Mouse (Mus musculus): ENCODE results near the gene Gm428. TPM values are rescaled to one million over a fixed set of nuclear protein-coding genes. Genes with fewer than 3 reads are reported as not detected.
"Not testable (repeated sequence)": the region's sequence is repeated elsewhere in the genome, so short reads cannot be mapped to it uniquely, and the experiment has no call there.

Gm428 gene
- not detected in 2 replicates for total RNA-seq (2014; fragmentation: Nextera tagmentation)
- total RNA-seq (2017) = 0.27 and 0.41 TPM in 2 replicates
- not detected in 2 replicates for polyA plus RNA-seq (2012)

DNA sequence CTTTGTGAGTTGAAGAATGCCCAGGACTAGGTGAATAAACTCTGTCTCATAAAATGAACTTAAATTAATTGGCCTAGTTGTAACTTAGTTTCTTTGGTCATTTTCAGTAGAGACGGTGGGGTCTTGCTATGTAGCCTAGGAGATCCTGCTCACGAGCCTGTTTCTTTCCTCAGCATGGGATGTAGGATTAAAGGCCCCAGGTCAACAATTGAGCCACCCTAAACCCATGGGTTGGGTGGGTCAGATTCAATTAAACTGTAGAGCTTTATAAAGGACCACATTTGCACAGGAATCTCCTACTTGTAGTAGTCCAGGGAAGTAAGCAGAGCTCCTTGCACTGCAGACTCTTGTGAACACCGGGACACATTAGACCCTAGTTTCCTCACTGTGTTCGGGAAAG lies at the start of gene Gm428:
TSS of gene Gm428 (plus strand) at position 301 of the 400 bp plus-strand sequence.
- not testable (repeated sequence) for ATAC-seq (ENCODE audit: extremely low read depth, insufficient number of reproducible peaks, low FRiP score, poor library complexity, severe bottlenecking); H3K4me1 ChIP-seq (ENCODE audit: insufficient read depth, low read depth, low read length); H3K4me3 ChIP-seq (ENCODE audit: low read depth, low read length); H3K9me3 ChIP-seq (replicated peaks); DNase-seq (ENCODE audit: low spot score); H3K27me3 ChIP-seq (ENCODE audit: insufficient read depth, low read length); H3K36me3 ChIP-seq (replicated peaks)

DNA sequence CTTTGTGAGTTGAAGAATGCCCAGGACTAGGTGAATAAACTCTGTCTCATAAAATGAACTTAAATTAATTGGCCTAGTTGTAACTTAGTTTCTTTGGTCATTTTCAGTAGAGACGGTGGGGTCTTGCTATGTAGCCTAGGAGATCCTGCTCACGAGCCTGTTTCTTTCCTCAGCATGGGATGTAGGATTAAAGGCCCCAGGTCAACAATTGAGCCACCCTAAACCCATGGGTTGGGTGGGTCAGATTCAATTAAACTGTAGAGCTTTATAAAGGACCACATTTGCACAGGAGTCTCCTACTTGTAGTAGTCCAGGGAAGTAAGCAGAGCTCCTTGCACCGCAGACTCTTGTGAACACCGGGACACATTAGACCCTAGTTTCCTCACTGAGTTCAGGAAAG lies 45.5 kb upstream of the Gm428 start, which contains the start of gene Gm11236:
TSS of gene Gm11236 (plus strand) at position 301 of the 400 bp plus-strand sequence.
- H3K36me3 ChIP-seq (replicated peaks); ATAC-seq (ENCODE audit: extremely low read depth, insufficient number of reproducible peaks, low FRiP score, poor library complexity, severe bottlenecking): not testable (repeated sequence)

DNA sequence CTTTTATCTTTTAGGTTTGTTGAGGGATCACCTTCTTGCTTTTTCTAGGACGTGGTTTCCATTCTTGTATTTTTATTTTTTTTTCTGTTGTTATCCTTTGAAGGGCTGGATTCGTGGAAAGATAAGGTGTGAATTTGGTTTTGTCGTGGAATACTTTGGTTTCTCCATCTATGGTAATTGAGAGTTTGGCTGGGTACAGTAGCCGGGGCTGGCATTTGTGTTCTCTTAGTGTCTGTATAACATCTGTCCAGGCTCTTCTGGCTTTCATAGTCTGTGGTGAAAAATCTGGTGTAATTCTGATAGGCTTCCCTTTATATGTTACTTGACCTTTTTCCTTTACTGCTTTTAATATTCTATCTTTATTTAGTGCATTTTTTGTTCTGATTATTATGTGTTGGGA lies 21.5 kb upstream of the Gm428 start:
- not testable (repeated sequence) for H3K4me3 ChIP-seq (ENCODE audit: low read depth, low read length); H3K36me3 ChIP-seq (replicated peaks); H3K4me1 ChIP-seq (ENCODE audit: insufficient read depth, low read depth, low read length); DNase-seq (ENCODE audit: low spot score); H3K27me3 ChIP-seq (ENCODE audit: insufficient read depth, low read length); H3K9me3 ChIP-seq (replicated peaks); ATAC-seq (ENCODE audit: extremely low read depth, insufficient number of reproducible peaks, low FRiP score, poor library complexity, severe bottlenecking)

More for the DNA sequence above, 45.5 kb upstream of the Gm428 start, which contains the start of gene Gm11236:
- DNase-seq (ENCODE audit: low spot score); H3K4me3 ChIP-seq (ENCODE audit: low read depth, low read length); H3K4me1 ChIP-seq (ENCODE audit: insufficient read depth, low read depth, low read length); H3K9me3 ChIP-seq (replicated peaks); H3K27me3 ChIP-seq (ENCODE audit: insufficient read depth, low read length): not testable (repeated sequence)

DNA sequence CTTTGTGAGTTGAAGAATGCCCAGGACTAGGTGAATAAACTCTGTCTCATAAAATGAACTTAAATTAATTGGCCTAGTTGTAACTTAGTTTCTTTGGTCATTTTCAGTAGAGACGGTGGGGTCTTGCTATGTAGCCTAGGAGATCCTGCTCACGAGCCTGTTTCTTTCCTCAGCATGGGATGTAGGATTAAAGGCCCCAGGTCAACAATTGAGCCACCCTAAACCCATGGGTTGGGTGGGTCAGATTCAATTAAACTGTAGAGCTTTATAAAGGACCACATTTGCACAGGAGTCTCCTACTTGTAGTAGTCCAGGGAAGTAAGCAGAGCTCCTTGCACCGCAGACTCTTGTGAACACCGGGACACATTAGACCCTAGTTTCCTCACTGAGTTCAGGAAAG lies 15.3 kb upstream of the Gm428 start, which contains the start of gene Gm11239:
TSS of gene Gm11239 (plus strand) at position 301 of the 400 bp plus-strand sequence.
- H3K27me3 ChIP-seq (ENCODE audit: insufficient read depth, low read length); H3K9me3 ChIP-seq (replicated peaks); H3K4me3 ChIP-seq (ENCODE audit: low read depth, low read length); H3K36me3 ChIP-seq (replicated peaks); ATAC-seq (ENCODE audit: extremely low read depth, insufficient number of reproducible peaks, low FRiP score, poor library complexity, severe bottlenecking); DNase-seq (ENCODE audit: low spot score); H3K4me1 ChIP-seq (ENCODE audit: insufficient read depth, low read depth, low read length): not testable (repeated sequence)

DNA sequence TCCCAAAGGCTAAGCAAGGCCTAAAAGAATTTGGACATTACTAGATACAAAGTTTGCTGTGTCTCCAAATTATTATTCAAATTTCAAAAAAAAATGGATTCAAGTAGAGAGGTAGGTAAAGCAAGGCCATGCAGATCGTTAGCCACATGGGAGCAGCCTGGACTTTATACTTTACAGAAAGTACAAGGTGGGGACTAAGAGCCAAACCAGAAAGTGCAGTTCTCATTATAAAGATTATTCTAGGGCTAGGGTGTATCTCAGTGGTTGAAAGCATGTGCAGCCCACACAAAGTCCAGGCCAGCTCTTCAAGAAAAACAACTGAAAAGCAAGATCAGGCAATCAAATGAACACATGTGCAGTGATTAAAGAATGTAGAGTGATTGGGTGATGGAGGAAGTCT lies 35.4 kb downstream of the Gm428 start:
- H3K36me3 ChIP-seq (replicated peaks) = no peaks in the 10 kb centered on the region
- TF ChIP-seq CTCF (IDR thresholded peaks at IDR 0.05; ENCODE audit: low read depth, low read length) (no peak), TAL1 (conservative IDR thresholded peaks at IDR 0.05; ENCODE audit: low read depth, low read length) (no peak), POLR2AphosphoS5 (IDR thresholded peaks at IDR 0.05; ENCODE audit: insufficient replicate concordance, low read depth, low read length) (no peak), GATA2 (IDR thresholded peaks at IDR 0.05; ENCODE audit: borderline replicate concordance, low read depth, low read length) (no peak), GATA1 (IDR thresholded peaks at IDR 0.05; ENCODE audit: borderline replicate concordance, low read length) (no peak)
- no peaks in the 10 kb centered on the region for H3K27me3 ChIP-seq (ENCODE audit: insufficient read depth, low read length)
- H3K4me1 ChIP-seq (ENCODE audit: insufficient read depth, low read depth, low read length) = no peaks in the 10 kb centered on the region
- ATAC-seq (ENCODE audit: extremely low read depth, insufficient number of reproducible peaks, low FRiP score, poor library complexity, severe bottlenecking) (no peak), DNase-seq (ENCODE audit: low spot score) (no peak)
- peaks cover 3% of the 10 kb centered on the region for H3K9me3 ChIP-seq (replicated peaks)
- H3K4me3 ChIP-seq (ENCODE audit: low read depth, low read length) = no peak overlapping the region

DNA sequence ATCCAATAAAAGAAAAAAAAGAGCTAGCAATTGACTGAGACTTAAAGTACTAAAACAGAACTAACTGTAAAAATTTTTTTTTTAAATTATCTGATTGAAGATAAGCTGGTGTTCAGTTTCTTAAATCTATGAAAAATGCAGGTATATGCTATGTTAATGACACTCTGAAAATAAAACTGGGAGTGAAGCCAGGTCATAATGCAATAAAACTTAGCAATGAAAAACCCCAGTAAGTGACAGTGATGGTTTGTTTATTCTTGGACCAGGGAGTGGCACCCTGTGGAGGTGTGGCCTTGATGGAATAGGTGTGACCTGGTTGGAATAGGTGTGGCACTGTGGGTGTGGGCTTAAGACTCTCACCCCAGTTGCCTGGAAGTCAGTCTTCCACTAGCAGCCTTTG lies 36.5 kb downstream of the Gm428 start:
- Histone ChIP-seq H3K4me3 (ENCODE audit: low read depth, low read length) (no peak overlapping the region), H3K9me3 (replicated peaks) (peaks cover 3% of the 10 kb centered on the region), H3K36me3 (replicated peaks) (no peaks in the 10 kb centered on the region), H3K27me3 (ENCODE audit: insufficient read depth, low read length) (no peaks in the 10 kb centered on the region), H3K4me1 (ENCODE audit: insufficient read depth, low read depth, low read length) (no peaks in the 10 kb centered on the region)
- TF ChIP-seq CTCF (IDR thresholded peaks at IDR 0.05; ENCODE audit: low read depth, low read length) (no peak), GATA1 (IDR thresholded peaks at IDR 0.05; ENCODE audit: borderline replicate concordance, low read length) (no peak), TAL1 (conservative IDR thresholded peaks at IDR 0.05; ENCODE audit: low read depth, low read length) (no peak)
- ATAC-seq (ENCODE audit: extremely low read depth, insufficient number of reproducible peaks, low FRiP score, poor library complexity, severe bottlenecking) (no peak), DNase-seq (ENCODE audit: low spot score) (no peak)

Other genes starting within 250 kb of the Gm428 start
- not detected in 2 replicates for gene Gm11238, start 75.6 kb upstream of the Gm428 start, total RNA-seq (2014; fragmentation: Nextera tagmentation)
- gene Gm11238, start 75.6 kb upstream of the Gm428 start, total RNA-seq (2017) = not detected in 2 replicates
- not detected in 2 replicates for gene Gm11238, start 75.6 kb upstream of the Gm428 start, polyA plus RNA-seq (2012)
- not detected in 2 replicates for gene Gm11237, start 60.5 kb upstream of the Gm428 start, total RNA-seq (2014; fragmentation: Nextera tagmentation)
- gene Gm11237, start 60.5 kb upstream of the Gm428 start, total RNA-seq (2017) = not detected in 2 replicates
- gene Gm11237, start 60.5 kb upstream of the Gm428 start, polyA plus RNA-seq (2012) = not detected in 2 replicates
- gene Gm11236, start 45.4 kb upstream of the Gm428 start, total RNA-seq (2014; fragmentation: Nextera tagmentation) = not detected in 2 replicates
- gene Gm11236, start 45.4 kb upstream of the Gm428 start, total RNA-seq (2017) = not detected in 2 replicates
- not detected in 2 replicates for gene Gm11236, start 45.4 kb upstream of the Gm428 start, polyA plus RNA-seq (2012)
- not detected in 2 replicates for gene Gm11239, start 15.2 kb upstream of the Gm428 start, total RNA-seq (2014; fragmentation: Nextera tagmentation)
- 0.27 TPM in 1 of 2 replicates, not detected in the other for gene Gm11239, start 15.2 kb upstream of the Gm428 start, total RNA-seq (2017)
- not detected in 2 replicates for gene Gm11239, start 15.2 kb upstream of the Gm428 start, polyA plus RNA-seq (2012)
- not detected in 2 replicates for gene Rasef, start 107.5 kb downstream of the Gm428 start, total RNA-seq (2014; fragmentation: Nextera tagmentation)
- gene Rasef, start 107.5 kb downstream of the Gm428 start, total RNA-seq (2017) = 0.05 TPM in 1 of 2 replicates, not detected in the other
- gene Rasef, start 107.5 kb downstream of the Gm428 start, polyA plus RNA-seq (2012) = not detected in 2 replicates
- not detected in 2 replicates for gene Gm11758, start 192.8 kb downstream of the Gm428 start, total RNA-seq (2014; fragmentation: Nextera tagmentation)
- not detected in 2 replicates for gene Gm11758, start 192.8 kb downstream of the Gm428 start, total RNA-seq (2017)
- gene Gm11758, start 192.8 kb downstream of the Gm428 start, polyA plus RNA-seq (2012) = not detected in 2 replicates
- gene Gm11757, start 207.6 kb downstream of the Gm428 start, total RNA-seq (2014; fragmentation: Nextera tagmentation) = not detected in 2 replicates
- not detected in 2 replicates for gene Gm11757, start 207.6 kb downstream of the Gm428 start, total RNA-seq (2017)
- not detected in 2 replicates for gene Gm11757, start 207.6 kb downstream of the Gm428 start, polyA plus RNA-seq (2012)
- not detected in 2 replicates for gene Gm13871, start 222.4 kb downstream of the Gm428 start, total RNA-seq (2014; fragmentation: Nextera tagmentation)
- not detected in 2 replicates for gene Gm13871, start 222.4 kb downstream of the Gm428 start, total RNA-seq (2017)
- not detected in 2 replicates for gene Gm13871, start 222.4 kb downstream of the Gm428 start, polyA plus RNA-seq (2012)
- gene Gm11756, start 237.2 kb downstream of the Gm428 start, total RNA-seq (2014; fragmentation: Nextera tagmentation) = not detected in 2 replicates
- not detected in 2 replicates for gene Gm11756, start 237.2 kb downstream of the Gm428 start, total RNA-seq (2017)
- gene Gm11756, start 237.2 kb downstream of the Gm428 start, polyA plus RNA-seq (2012) = not detected in 2 replicates

Data from G1E (cell line).